Mouse (Mus musculus): ENCODE measurements around the gene Zc3h14. TPM values are rescaled to one million over a fixed set of nuclear protein-coding genes. Genes with fewer than 3 reads are reported as not detected.

Gene Zc3h14
- polyA plus RNA-seq, 1 experiment = not detected

DNA sequence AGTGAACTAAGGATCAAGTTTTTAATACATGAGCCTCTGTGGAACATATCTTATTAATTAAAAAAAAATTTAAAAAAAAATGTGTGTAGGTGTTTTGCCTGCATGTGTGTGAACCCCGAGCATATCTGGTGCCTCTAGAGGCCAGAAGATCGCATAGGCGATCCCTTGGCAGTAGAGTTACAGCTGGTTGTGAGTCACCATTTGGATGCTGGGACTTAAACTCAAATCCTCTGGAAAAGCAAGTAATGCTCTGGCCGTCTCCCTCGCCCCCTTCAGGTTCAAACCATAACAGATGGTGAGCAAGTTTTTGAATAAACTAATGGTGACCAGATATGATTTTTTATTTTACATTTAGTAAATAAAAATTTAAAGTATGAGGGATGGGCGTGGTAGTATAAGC, 10.9 kb downstream of the Zc3h14 start:
- Histone ChIP-seq H3K4me3 (ENCODE audit: insufficient read depth, low read depth, low read length) (no peak overlapping the region), H3K27ac (ENCODE audit: insufficient read depth, low read depth, low read length) (no peak overlapping the region), H3K4me1 (ENCODE audit: control insufficient read depth, insufficient read depth, low read length) (peaks cover 2% of the 10 kb centered on the region; the same call in 1 of the 2 replicates)
- TF ChIP-seq CTCF (IDR thresholded peaks at IDR 0.05; ENCODE audit: insufficient read depth, low read depth, low read length) (no peak), POLR2A (IDR thresholded peaks at IDR 0.05; ENCODE audit: insufficient read depth, low read depth, low read length) (no peak)
- WGBS = 52% methylated on average over 6 of the region's 6 CpGs

- no peak for TF ChIP-seq POLR2A (IDR thresholded peaks at IDR 0.05; ENCODE audit: insufficient read depth, low read depth, low read length)
- no peak for TF ChIP-seq CTCF (IDR thresholded peaks at IDR 0.05; ENCODE audit: insufficient read depth, low read depth, low read length)
- Histone ChIP-seq H3K27ac (ENCODE audit: insufficient read depth, low read depth, low read length) (no peak overlapping the region), H3K4me1 (ENCODE audit: control insufficient read depth, insufficient read depth, low read length) (peaks cover 2% of the 10 kb centered on the region; the same call in 1 of the 2 replicates), H3K4me3 (ENCODE audit: insufficient read depth, low read depth, low read length) (no peak overlapping the region)
- 92% methylated on average over 6 of the region's 6 CpGs for WGBS
Measured at GRCm38 (mm10) chr12:98759700-98760099, 12.9 kb downstream of the Zc3h14 start.

DNA sequence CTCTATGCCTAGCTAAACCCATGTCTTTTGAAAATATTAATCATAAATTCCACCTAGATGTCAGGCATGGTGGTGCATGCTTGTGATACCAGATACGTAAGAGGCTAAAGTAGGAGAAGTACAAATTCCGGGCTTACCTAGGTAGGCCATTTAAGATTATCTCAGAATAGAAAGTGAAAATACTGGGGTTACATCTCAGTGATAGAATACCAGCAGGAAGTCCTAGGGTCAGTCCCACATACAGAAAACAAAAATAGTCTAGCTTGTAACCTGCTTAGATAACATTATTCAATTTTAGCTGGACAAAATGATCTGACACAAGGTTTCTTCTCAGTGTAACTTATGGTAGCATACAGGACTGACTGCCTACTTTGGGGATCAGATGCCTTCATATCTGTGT, 19.5 kb downstream of the Zc3h14 start:
- no peaks in the 10 kb centered on the region for H3K4me1 ChIP-seq (ENCODE audit: control insufficient read depth, insufficient read depth, low read length)
- WGBS = 99% methylated on average over 2 of the region's 2 CpGs
- H3K27ac ChIP-seq (ENCODE audit: insufficient read depth, low read depth, low read length) = no peak overlapping the region
- TF ChIP-seq POLR2A (IDR thresholded peaks at IDR 0.05; ENCODE audit: insufficient read depth, low read depth, low read length) = no peak
- TF ChIP-seq CTCF (IDR thresholded peaks at IDR 0.05; ENCODE audit: insufficient read depth, low read depth, low read length) = no peak
- H3K4me3 ChIP-seq (ENCODE audit: insufficient read depth, low read depth, low read length) = no peak overlapping the region

DNA sequence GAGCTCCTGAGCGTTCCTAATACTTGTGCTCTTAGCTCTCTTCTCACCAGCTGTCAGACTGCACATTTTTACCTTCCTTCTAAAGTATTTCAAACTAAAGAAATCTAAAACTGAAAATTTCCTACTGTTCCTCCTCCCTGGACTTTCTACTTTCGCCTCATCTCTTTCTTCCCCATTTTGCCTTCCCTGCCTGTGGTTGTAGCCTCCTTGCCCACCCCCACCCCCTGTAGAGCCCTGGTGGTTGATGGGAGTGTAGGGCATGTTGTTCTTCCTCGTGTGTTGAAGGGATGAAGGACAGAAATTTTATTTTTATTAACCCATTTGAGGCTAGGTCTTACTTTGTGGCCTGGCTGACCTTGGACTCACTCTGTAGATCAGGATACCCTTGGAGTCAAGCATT, 30.7 kb downstream of the Zc3h14 start:
- Histone ChIP-seq H3K4me1 (ENCODE audit: control insufficient read depth, insufficient read depth, low read length) (peaks cover 3% of the 10 kb centered on the region; the same call in 1 of the 2 replicates), H3K4me3 (ENCODE audit: insufficient read depth, low read depth, low read length) (no peak overlapping the region), H3K27ac (ENCODE audit: insufficient read depth, low read depth, low read length) (no peak overlapping the region)
- TF ChIP-seq POLR2A (IDR thresholded peaks at IDR 0.05; ENCODE audit: insufficient read depth, low read depth, low read length) = no peak
- TF ChIP-seq CTCF (IDR thresholded peaks at IDR 0.05; ENCODE audit: insufficient read depth, low read depth, low read length) = no peak
- 61% methylated on average over 3 of the region's 3 CpGs for WGBS

DNA sequence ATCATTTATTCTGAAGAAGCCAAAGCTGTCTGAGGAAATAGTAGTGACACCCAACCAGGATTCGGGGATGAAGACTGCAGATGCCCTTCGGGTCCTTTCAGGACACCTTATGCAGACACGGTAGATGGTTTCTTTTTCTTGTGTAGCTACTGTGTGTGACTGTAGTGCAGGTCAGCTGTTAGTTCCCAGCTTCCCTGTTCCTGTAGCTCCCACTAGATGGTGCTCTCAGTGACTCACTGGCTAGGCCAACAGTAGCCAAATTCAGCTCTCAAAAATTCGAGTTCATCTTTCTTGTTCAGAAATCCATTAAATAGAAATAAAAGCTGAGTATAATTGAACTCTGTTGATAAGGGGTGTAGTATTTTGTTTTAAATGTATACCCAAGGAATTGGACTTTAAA, 32.4 kb downstream of the Zc3h14 start:
- Histone ChIP-seq H3K4me3 (ENCODE audit: insufficient read depth, low read depth, low read length) (no peak overlapping the region), H3K27ac (ENCODE audit: insufficient read depth, low read depth, low read length) (no peak overlapping the region), H3K4me1 (ENCODE audit: control insufficient read depth, insufficient read depth, low read length) (peaks cover 3% of the 10 kb centered on the region; the same call in 1 of the 2 replicates)
- TF ChIP-seq POLR2A (IDR thresholded peaks at IDR 0.05; ENCODE audit: insufficient read depth, low read depth, low read length) (no peak), CTCF (IDR thresholded peaks at IDR 0.05; ENCODE audit: insufficient read depth, low read depth, low read length) (no peak)
- 52% methylated on average over 4 of the region's 4 CpGs for WGBS

GRCm38 (mm10) chr12:98784251-98784650, 37.5 kb downstream of the Zc3h14 start:
- Histone ChIP-seq H3K27ac (ENCODE audit: insufficient read depth, low read depth, low read length) (no peak overlapping the region), H3K4me1 (ENCODE audit: control insufficient read depth, insufficient read depth, low read length) (no peaks in the 10 kb centered on the region), H3K4me3 (ENCODE audit: insufficient read depth, low read depth, low read length) (no peak overlapping the region)
- TF ChIP-seq CTCF (IDR thresholded peaks at IDR 0.05; ENCODE audit: insufficient read depth, low read depth, low read length) (no peak), POLR2A (IDR thresholded peaks at IDR 0.05; ENCODE audit: insufficient read depth, low read depth, low read length) (no peak)
- WGBS = 81% methylated on average over 1 of the region's 1 CpGs

DNA sequence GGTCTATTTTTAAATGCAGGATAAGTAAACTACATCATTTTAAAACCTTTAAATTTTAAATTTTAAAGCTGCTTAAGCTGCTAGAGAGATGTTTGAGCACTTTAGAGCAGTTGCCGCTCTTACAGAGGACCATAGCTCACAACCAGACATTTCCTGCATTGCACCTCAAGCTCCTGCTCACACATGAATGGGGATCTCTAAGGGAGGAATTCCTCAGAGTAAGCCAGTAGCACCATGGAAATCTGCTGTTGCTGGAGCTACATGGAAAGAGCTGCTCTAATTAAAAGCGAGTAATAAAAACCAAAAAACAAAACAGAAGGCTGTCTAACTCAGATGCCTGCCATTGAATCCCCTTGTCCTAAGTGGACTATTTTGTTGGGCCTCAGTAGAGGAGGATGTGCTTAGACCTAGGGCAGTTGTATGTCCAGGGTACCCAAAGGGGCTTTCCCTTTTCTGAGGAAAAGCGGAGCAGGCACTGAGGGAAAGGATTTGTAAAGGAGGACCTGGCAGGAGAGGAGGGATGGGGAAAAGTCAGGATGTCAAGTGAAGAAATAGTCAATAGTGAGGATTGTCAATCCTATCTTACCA, 49.1 kb downstream of the Zc3h14 start:
- Histone ChIP-seq H3K27ac (ENCODE audit: insufficient read depth, low read depth, low read length) (no peak overlapping the region), H3K4me3 (ENCODE audit: insufficient read depth, low read depth, low read length) (no peak overlapping the region), H3K4me1 (ENCODE audit: control insufficient read depth, insufficient read depth, low read length) (peaks cover 2% of the 10 kb centered on the region; the same call in 1 of the 2 replicates)
- TF ChIP-seq POLR2A (IDR thresholded peaks at IDR 0.05; ENCODE audit: insufficient read depth, low read depth, low read length) (no peak), CTCF (IDR thresholded peaks at IDR 0.05; ENCODE audit: insufficient read depth, low read depth, low read length) (no peak)
- 44% methylated on average over 3 of the region's 3 CpGs for WGBS

GRCm38 (mm10) chr12:98800334-98800733, 53.6 kb downstream of the Zc3h14 start:
- no peak overlapping the region for H3K27ac ChIP-seq (ENCODE audit: insufficient read depth, low read depth, low read length)
- WGBS = 82% methylated on average over 5 of the region's 5 CpGs
- no peak for TF ChIP-seq CTCF (IDR thresholded peaks at IDR 0.05; ENCODE audit: insufficient read depth, low read depth, low read length)
- peaks cover 2% of the 10 kb centered on the region; the same call in 1 of the 2 replicates for H3K4me1 ChIP-seq (ENCODE audit: control insufficient read depth, insufficient read depth, low read length)
- no peak overlapping the region for H3K4me3 ChIP-seq (ENCODE audit: insufficient read depth, low read depth, low read length)

GRCm38 (mm10) chr12:98802245-98802644, 55.5 kb downstream of the Zc3h14 start:
- WGBS = 53% methylated on average over 3 of the region's 3 CpGs
- TF ChIP-seq CTCF (IDR thresholded peaks at IDR 0.05; ENCODE audit: insufficient read depth, low read depth, low read length) (no peak), POLR2A (IDR thresholded peaks at IDR 0.05; ENCODE audit: insufficient read depth, low read depth, low read length) (no peak)
- no peak overlapping the region for H3K27ac ChIP-seq (ENCODE audit: insufficient read depth, low read depth, low read length)
- no peak overlapping the region for H3K4me3 ChIP-seq (ENCODE audit: insufficient read depth, low read depth, low read length)
- no peaks in the 10 kb centered on the region; the same call in 1 of the 2 replicates for H3K4me1 ChIP-seq (ENCODE audit: control insufficient read depth, insufficient read depth, low read length)
